15 mouse cellular contexts compared by ENCODE assay signal in the genomic region with DNA sequence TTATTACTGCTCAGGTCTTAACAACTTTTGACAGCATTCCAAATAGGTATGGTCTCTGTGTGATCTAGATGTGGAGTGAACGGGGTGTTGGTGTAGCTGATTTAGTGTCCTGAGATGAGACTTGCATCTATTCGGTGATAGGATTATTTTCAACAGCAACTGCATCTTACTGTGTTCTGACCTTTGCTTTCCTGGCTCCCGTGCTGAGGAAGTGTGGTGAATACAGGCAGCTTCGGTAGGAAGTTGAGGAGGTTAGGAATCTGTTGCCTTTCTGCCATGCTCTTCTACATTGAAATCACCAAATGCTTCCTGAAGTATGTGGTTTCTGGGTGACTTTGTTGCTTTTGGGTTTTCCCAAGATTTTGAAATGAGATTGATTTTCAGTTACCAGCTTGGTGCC.
"Had no signal": no experiment of that assay in that cellular context is flagged by ENCODE, and none has a peak within 500 bp of the region (broad histone marks: within the 10 kb centered on the region; RNA-seq: fewer than 3 reads in every experiment).

No protein-coding gene starts in this region.

- H3K36me3 ChIP-seq: neural tube, embryonic 13.5 days; stomach, embryonic 15.5 days had no signal

- DNase-seq: kidney, adult 11 months; left cerebral cortex, postnatal 4 days; lung, adult 18-20 months; lung, postnatal 4 days; retina, postnatal 1 day; right cerebral cortex, postnatal 4 days; spleen, adult 18-20 months; thymus, postnatal 36 days had no signal

- H3K4me2 ChIP-seq: limb, embryonic 15.5 days; midbrain, embryonic 12.5 days; neural tube, embryonic 13.5 days; stomach, embryonic 15.5 days had no signal

- H3K9me3 ChIP-seq: limb, embryonic 15.5 days; midbrain, embryonic 12.5 days; neural tube, embryonic 13.5 days; stomach, embryonic 15.5 days had no signal

- H3K9ac ChIP-seq: limb, embryonic 15.5 days; liver, embryonic 14.5 days; midbrain, embryonic 12.5 days; neural tube, embryonic 13.5 days; stomach, embryonic 15.5 days had no signal

- ATAC-seq: lung, postnatal 0 days; midbrain, embryonic 16.5 days had no signal

- H3K27me3 ChIP-seq: limb, embryonic 15.5 days; midbrain, embryonic 12.5 days; neural tube, embryonic 13.5 days; stomach, embryonic 15.5 days had no signal

- H3K4me3 ChIP-seq: limb, embryonic 15.5 days; midbrain, embryonic 12.5 days; neural tube, embryonic 13.5 days; stomach, embryonic 15.5 days had no signal

- H3K27ac ChIP-seq: limb, embryonic 15.5 days; liver, embryonic 14.5 days; midbrain, embryonic 12.5 days; neural tube, embryonic 13.5 days; stomach, embryonic 15.5 days had no signal
